Mouse (Mus musculus) erythroblast, embryonic 14.5 days (primary cell): Measurements from ENCODE around the gene Coa4.

ENCODE experiments used
- GATA1 ChIP-seq: IDR thresholded peaks from 2 replicates; pipeline ENCODE4 v1.6.1; 2012; ENCODE audit warnings: low read length, inconsistent platforms, mixed read lengths
- TAL1 ChIP-seq: IDR thresholded peaks from 3 replicates; pipeline ENCODE4 v1.6.1; 2012; ENCODE audit warnings: low read length, inconsistent platforms, mixed read lengths

DNA sequence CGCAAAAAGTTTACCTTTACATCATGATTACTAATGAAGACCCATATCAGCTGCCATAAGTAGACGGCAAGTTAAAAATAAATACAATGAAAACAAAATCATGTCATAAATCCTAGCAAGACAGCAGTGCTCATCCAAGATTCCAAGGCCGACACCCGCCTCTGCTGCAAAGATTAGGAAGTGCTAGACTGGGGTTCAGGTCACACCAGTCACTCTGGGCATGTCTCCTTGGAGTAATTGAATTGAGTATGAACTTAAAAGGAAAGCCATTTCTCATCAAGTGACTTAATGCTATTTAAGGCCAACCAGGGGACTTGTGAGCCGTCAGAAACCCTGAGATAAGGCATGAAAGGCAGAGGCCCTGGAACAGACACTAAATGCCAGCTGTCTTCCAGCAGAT, 20.4 kb downstream of the Coa4 start:
- TF ChIP-seq GATA1, result no peak
- no peak for TF ChIP-seq TAL1
